Mouse (Mus musculus): ENCODE results near the gene Ksr2.
A peak's percentile ranks its signal among the peaks of the same experiment; 100 is the strongest.

Gene Ksr2

GRCm38 (mm10) chr5:117523010-117523409 lies 109.2 kb downstream of the Ksr2 start:
- no peak for DNase-seq (ENCODE audit: inconsistent ontology term)

- DNase-seq (ENCODE audit: inconsistent ontology term), result peak; percentile 63
Observed at GRCm38 (mm10) chr5:117530991-117531390, 117.2 kb downstream of the Ksr2 start.

GRCm38 (mm10) chr5:117539221-117539620 lies 125.4 kb downstream of the Ksr2 start:
- no peak for DNase-seq (ENCODE audit: inconsistent ontology term)

- DNase-seq (ENCODE audit: inconsistent ontology term), result peak; percentile 9
Observed at GRCm38 (mm10) chr5:117541654-117542053, 127.9 kb downstream of the Ksr2 start.

- no peak for DNase-seq (ENCODE audit: inconsistent ontology term)
Observed at GRCm38 (mm10) chr5:117546694-117547268, 133.0 kb downstream of the Ksr2 start.

- no peak for DNase-seq (ENCODE audit: inconsistent ontology term)
Observed at GRCm38 (mm10) chr5:117550992-117551391, 137.2 kb downstream of the Ksr2 start.

- DNase-seq (ENCODE audit: inconsistent ontology term), result no peak
Observed at GRCm38 (mm10) chr5:117552096-117552495, 138.3 kb downstream of the Ksr2 start.

GRCm38 (mm10) chr5:117554505-117554904 lies 140.7 kb downstream of the Ksr2 start:
- no peak for DNase-seq (ENCODE audit: inconsistent ontology term)

GRCm38 (mm10) chr5:117556570-117556969 lies 142.8 kb downstream of the Ksr2 start:
- DNase-seq (ENCODE audit: inconsistent ontology term), result no peak

- DNase-seq (ENCODE audit: inconsistent ontology term), result no peak
Observed at GRCm38 (mm10) chr5:117561080-117561479, 147.3 kb downstream of the Ksr2 start.

GRCm38 (mm10) chr5:117566051-117566665 lies 152.4 kb downstream of the Ksr2 start:
- no peak for DNase-seq (ENCODE audit: inconsistent ontology term)

GRCm38 (mm10) chr5:117569190-117569795 lies 155.5 kb downstream of the Ksr2 start:
- DNase-seq (ENCODE audit: inconsistent ontology term), result no peak

- DNase-seq (ENCODE audit: inconsistent ontology term), result peak; percentile 42
Observed at GRCm38 (mm10) chr5:117572428-117572827, 158.6 kb downstream of the Ksr2 start.

- DNase-seq (ENCODE audit: inconsistent ontology term), result peak; percentile 47
Observed at GRCm38 (mm10) chr5:117574894-117575293, 161.1 kb downstream of the Ksr2 start.

GRCm38 (mm10) chr5:117577598-117577997 lies 163.8 kb downstream of the Ksr2 start:
- no peak for DNase-seq (ENCODE audit: inconsistent ontology term)

- DNase-seq (ENCODE audit: inconsistent ontology term), result no peak
Observed at GRCm38 (mm10) chr5:117581711-117582110, 167.9 kb downstream of the Ksr2 start.

GRCm38 (mm10) chr5:117584428-117584827 lies 170.6 kb downstream of the Ksr2 start:
- DNase-seq (ENCODE audit: inconsistent ontology term), result no peak

GRCm38 (mm10) chr5:117589266-117589665 lies 175.5 kb downstream of the Ksr2 start:
- DNase-seq (ENCODE audit: inconsistent ontology term), result no peak

- no peak for DNase-seq (ENCODE audit: inconsistent ontology term)
Observed at GRCm38 (mm10) chr5:117593273-117593672, 179.5 kb downstream of the Ksr2 start.

- DNase-seq (ENCODE audit: inconsistent ontology term), result no peak
Observed at GRCm38 (mm10) chr5:117596803-117597202, 183.0 kb downstream of the Ksr2 start.

- DNase-seq (ENCODE audit: inconsistent ontology term), result no peak
Observed at GRCm38 (mm10) chr5:117602026-117602425, 188.2 kb downstream of the Ksr2 start.

- DNase-seq (ENCODE audit: inconsistent ontology term), result no peak
Observed at GRCm38 (mm10) chr5:117607761-117608309, 194.0 kb downstream of the Ksr2 start.

All from Muller cell, postnatal 12 days (primary cell).